Mouse (Mus musculus) kidney, postnatal 0 days (tissue): ENCODE data around the gene Hoxb8. TPM values are rescaled to one million over a fixed set of nuclear protein-coding genes. Genes with fewer than 3 reads are reported as not detected.

Source experiments
- ATAC-seq: fragments of 200-750 bp; cut with Nextera tagmentation; replicated peaks from 2 replicates; pipeline ENCODE4 v1.8.0; 2017; ENCODE audit warnings: low read depth, moderate number of reproducible peaks, moderate TSS enrichment, moderate library complexity; ENCODE audit not compliant: low FRiP score
- DNase-seq: peaks from one replicate; pipeline ENCODE4 v3.0.0-alpha.2; 2016; ENCODE audit warnings: low spot score
- H3K27ac ChIP-seq: fragments of 300-500 bp; sonication (generic); 2 replicates; pipeline ENCODE4 v1.5.1; 2014; ENCODE audit warnings: mild to moderate bottlenecking
- H3K27me3 ChIP-seq: fragments of 300-500 bp; sonication (generic); 2 replicates; pipeline ENCODE4 v1.6.1; 2014; ENCODE audit warnings: low read length, mixed read lengths; ENCODE audit not compliant: insufficient read depth
- H3K36me3 ChIP-seq: fragments of 300-500 bp; sonication (generic); 2 replicates; pipeline ENCODE4 v1.6.1; 2014; ENCODE audit warnings: low read length, mixed read lengths; ENCODE audit not compliant: insufficient read depth
- H3K4me1 ChIP-seq: fragments of 300-500 bp; sonication (generic); replicated peaks from 2 replicates; pipeline ENCODE4 v1.6.1; 2014; ENCODE audit warnings: antibody characterized with exemption, low read length, mixed read lengths; ENCODE audit not compliant: insufficient read depth
- H3K4me2 ChIP-seq: fragments of 300-500 bp; sonication (generic); 2 replicates; pipeline ENCODE4 v1.6.1; 2014; ENCODE audit warnings: mild to moderate bottlenecking, low read length, moderate library complexity, mixed read lengths
- H3K4me3 ChIP-seq: fragments of 300-500 bp; sonication (generic); replicated peaks from 2 replicates; pipeline ENCODE4 v1.5.1; 2014; ENCODE audit warnings: low read depth, low read length
- H3K9ac ChIP-seq: fragments of 300-500 bp; sonication (generic); 2 replicates; pipeline ENCODE4 v1.6.1; 2014; ENCODE audit warnings: low read depth, low read length
- H3K9me3 ChIP-seq: fragments of 300-500 bp; sonication (generic); replicated peaks from 2 replicates; pipeline ENCODE4 v1.6.1; 2016; ENCODE audit warnings: low read length, inconsistent platforms, mixed read lengths
- CTCF ChIP-seq: IDR thresholded peaks from 2 replicates; pipeline ENCODE4 v1.5.1; 2016; ENCODE audit warnings: antibody characterized with exemption, low read depth, mild to moderate bottlenecking, moderate library complexity
- WGBS: fragments of 180-500 bp; shearing (Covaris S2); extraction: QIAGEN DNeasy Blood & Tissue Kit; methylation state at CpG from one replicate; pipeline ENCODE4 v1.1.7; 2014; 5-methylcytosine and 5-hydroxymethylcytosine counted together
- polyA plus RNA-seq: library from polyadenylated mRNA; unstranded; fragments of >200 nt; fragmentation: Nextera tagmentation; extraction: Ambion mirVana; gene quantifications from 2 replicates; pipeline ENCODE4 v1.2.1, GENCODE M21; 2015

The Hoxb8 gene
- polyA plus RNA-seq, 1 experiment from 2014 or later = 12.2 TPM

DNA sequence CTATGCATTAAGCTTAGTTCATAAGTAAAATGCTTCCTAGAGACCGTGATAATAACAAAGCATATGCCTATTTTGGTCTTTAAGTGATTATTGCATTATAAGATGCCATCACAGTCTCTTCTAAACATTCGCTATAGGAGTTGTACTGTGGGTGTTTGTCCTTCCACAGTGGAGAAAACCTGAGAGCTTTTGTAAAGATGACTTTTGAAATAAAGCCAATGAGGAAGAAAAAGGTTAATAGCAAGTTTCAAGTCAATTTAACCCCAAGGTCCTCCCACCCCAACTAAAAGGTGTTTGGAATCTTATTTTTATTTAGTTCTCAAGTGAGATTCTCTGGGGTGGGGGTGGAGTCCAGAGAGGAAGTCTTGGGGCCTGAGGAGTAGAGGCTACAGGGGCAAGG is 31.4 kb downstream of the Hoxb8 start:
- Histone ChIP-seq H3K4me1 (peaks cover 33% of the 10 kb centered on the region), H3K27ac (peak overlapping the region; percentile 99), H3K27me3 (no peaks in the 10 kb centered on the region), H3K36me3 (no peaks in the 10 kb centered on the region), H3K4me2 (peak overlapping the region; percentile 96), H3K9me3 (no peaks in the 10 kb centered on the region), H3K4me3 (peak overlapping the region; percentile 83), H3K9ac (peak overlapping the region; percentile 98)
- DNase-seq (no peak), ATAC-seq (no peak)
- no peak for TF ChIP-seq CTCF
- WGBS = 37% methylated on average over 2 of the region's 2 CpGs

DNA sequence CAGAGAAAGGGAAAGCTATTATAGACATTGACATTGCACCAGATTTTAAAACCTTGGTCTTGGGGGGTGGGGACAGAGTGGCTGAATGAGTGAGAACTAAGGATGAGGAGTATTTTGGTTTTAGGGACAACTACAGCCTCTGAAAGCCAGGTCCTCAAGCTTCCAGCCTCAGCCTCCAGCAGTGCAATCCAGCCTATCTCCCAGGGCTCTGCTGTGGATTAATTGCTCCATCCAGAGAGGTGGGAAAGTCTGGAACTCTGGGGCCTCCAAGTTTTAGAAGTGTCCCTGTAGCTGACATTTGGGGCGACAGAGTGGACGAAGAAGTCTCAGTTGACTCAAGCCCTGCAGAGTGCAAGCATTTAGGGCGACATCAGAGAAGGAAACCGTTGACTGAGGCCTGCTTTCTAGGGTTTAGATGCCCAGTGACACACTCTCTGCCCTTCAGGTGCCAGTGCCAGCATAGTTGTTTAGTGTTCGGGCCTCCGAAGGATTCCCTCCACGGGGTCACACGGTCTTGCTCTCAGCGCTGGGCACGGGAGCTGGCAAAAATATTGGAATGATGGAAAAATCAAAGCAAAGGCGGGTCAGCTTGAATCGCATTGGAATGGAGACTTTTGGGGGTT is 32.2 kb downstream of the Hoxb8 start:
- Histone ChIP-seq H3K4me2 (peak overlapping the region; percentile 96), H3K4me1 (peaks cover 30% of the 10 kb centered on the region), H3K9me3 (no peaks in the 10 kb centered on the region), H3K27ac (peak overlapping the region; percentile 99), H3K4me3 (peak overlapping the region; percentile 83), H3K27me3 (no peaks in the 10 kb centered on the region), H3K9ac (peak overlapping the region; percentile 98), H3K36me3 (no peaks in the 10 kb centered on the region)
- DNase-seq (no peak), ATAC-seq (no peak)
- 11% methylated on average over 12 of the region's 12 CpGs for WGBS
- TF ChIP-seq CTCF = no peak

DNA sequence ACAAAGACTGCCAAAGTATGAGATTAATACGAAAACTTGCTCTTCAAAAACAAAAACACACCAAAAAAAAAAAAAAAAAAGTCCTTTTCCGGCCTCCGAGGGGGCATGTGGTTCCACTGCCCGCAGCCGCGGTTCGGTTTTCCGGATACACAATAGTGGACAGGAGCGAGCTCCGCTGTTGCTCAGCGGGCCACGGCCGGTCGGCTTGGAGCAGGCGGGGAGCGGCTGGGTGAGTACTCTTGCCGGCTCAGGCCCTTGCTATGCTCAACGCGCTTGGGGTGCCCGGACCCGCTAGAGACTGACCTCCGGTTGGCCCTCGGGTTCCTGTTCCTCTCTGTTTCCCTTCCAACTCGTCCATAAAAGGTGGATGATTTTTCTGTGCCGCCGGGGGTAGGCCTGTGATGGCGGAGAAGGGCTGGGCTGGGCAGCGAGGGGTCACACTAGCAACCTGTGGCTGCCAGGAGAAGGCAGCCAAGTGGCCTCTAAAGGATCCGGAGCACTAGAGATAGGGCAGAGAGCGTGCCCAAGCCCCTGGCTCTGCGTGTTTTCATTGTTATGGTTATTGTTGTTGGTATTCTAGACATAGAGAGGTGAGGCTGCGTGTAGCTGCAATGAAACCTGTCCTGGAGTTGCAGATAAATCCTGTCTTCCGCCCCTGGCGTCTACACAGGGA is 33.1 kb downstream of the Hoxb8 start:
- peak overlapping the region; percentile 99 for H3K27ac ChIP-seq
- H3K4me1 ChIP-seq = peaks cover 24% of the 10 kb centered on the region
- 0 out of 2 replicates have a peak, but pooled peaks have one; percentile 3 for TF ChIP-seq CTCF
- H3K9ac ChIP-seq = peak overlapping the region; percentile 98
- DNase-seq = no peak
- 4% methylated on average over 34 of the region's 34 CpGs for WGBS
- peak overlapping the region; percentile 96 for H3K4me2 ChIP-seq
- no peaks in the 10 kb centered on the region for H3K27me3 ChIP-seq
- H3K36me3 ChIP-seq = no peaks in the 10 kb centered on the region
- no peaks in the 10 kb centered on the region for H3K9me3 ChIP-seq
- H3K4me3 ChIP-seq = peak overlapping the region; percentile 83
- ATAC-seq = no peak

DNA sequence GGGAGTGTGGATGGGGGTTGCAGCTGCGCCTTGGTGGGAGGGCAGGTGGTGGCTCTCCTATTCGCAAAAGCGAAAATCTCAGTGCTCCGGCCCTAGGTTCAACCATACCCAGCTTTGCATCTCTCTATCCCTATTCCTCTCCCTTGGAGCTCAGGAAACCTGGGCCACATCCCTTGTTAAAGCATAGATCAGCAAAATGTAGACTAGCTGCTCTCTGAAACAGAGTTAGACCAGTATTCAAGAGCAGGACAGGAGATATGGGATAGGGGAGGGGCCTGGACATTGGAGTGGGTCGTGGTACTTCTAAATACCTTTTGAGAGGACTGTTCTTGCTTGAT is 33.6 kb downstream of the Hoxb8 start:
- Histone ChIP-seq H3K9me3 (no peaks in the 10 kb centered on the region), H3K27ac (peak overlapping the region; percentile 99), H3K9ac (peak overlapping the region; percentile 98), H3K4me1 (peaks cover 19% of the 10 kb centered on the region; the same call in 1 of the 2 replicates), H3K4me2 (peak overlapping the region; percentile 96), H3K4me3 (peak overlapping the region; percentile 83), H3K36me3 (0 out of 2 replicates have a peak, but pooled peaks cover 4% of the 10 kb centered on the region), H3K27me3 (no peaks in the 10 kb centered on the region)
- ATAC-seq (no peak), DNase-seq (no peak)
- TF ChIP-seq CTCF = no peak
- WGBS = 18% methylated on average over 5 of the region's 5 CpGs

DNA sequence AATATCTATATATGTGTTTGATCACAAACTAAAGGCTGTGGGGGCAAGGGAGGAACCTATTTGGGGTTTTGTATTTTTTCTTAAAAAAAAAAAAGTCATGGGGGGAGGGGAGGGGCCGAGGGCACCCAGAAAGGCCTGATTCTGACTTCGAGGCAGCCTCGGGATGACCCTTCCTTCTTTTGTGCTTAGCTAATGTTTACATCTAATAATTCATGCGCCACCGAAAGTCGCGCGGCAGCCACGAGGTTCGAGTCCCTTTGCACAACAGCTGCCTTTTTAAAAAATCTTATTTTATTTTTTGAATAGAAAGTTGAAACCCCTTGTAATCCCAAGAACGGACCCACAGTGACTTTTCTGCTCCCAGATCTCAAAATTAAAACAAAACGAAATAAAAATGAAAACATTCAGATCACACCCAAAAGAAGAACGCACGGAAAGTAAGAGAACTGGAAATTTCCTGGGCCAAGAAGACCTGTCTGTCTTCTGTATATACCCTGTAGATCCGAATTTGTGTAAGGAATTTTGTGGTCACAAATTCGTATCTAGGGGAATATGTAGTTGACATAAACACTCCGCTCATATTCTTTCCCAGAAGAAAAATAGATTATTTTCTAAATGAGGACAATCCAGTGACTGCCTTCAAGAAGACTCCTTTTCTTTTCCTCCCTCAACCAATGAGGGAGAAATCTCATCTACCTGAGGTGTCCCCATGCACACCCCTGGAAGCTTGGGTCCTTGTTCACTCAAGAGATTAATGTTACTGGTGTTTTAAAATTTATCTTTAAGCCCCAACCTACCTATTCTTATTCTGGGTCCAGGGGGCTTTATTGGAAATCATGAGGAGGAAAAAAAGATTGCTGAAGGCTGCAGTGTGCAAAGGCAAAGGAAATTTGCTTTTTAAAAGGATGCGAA is 35.2 kb downstream of the Hoxb8 start:
- Histone ChIP-seq H3K4me2 (peak overlapping the region; percentile 96), H3K27ac (peak overlapping the region; percentile 99), H3K4me3 (peak overlapping the region; percentile 83), H3K4me1 (peaks cover 16% of the 10 kb centered on the region; the same call in 1 of the 2 replicates), H3K9ac (peak overlapping the region; percentile 98), H3K9me3 (no peaks in the 10 kb centered on the region), H3K27me3 (no peaks in the 10 kb centered on the region), H3K36me3 (0 out of 2 replicates have a peak, but pooled peaks cover 7% of the 10 kb centered on the region)
- ATAC-seq (no peak), DNase-seq (no peak)
- no peak for TF ChIP-seq CTCF
- 15% methylated on average over 18 of the region's 18 CpGs for WGBS
